Mouse (Mus musculus) midbrain, postnatal 0 days (tissue): ENCODE data around the gene Gstt3. TPM values are rescaled to one million over a fixed set of nuclear protein-coding genes. Genes with fewer than 3 reads are reported as not detected.

Experiments used
- ATAC-seq: fragments of 200-750 bp; cut with Nextera tagmentation; 2 replicates; pipeline ENCODE4 v1.8.0; 2017; ENCODE audit warnings: moderate number of reproducible peaks, mild to moderate bottlenecking, moderate TSS enrichment, moderate library complexity; ENCODE audit not compliant: low FRiP score
- DNase-seq: peaks from one replicate; pipeline ENCODE4 v3.0.0-alpha.2; 2015; ENCODE audit warnings: low spot score
- H3K27ac ChIP-seq: fragments of 300-500 bp; sonication (generic); 2 replicates; pipeline ENCODE4 v1.5.1; 2014; ENCODE audit warnings: low read depth, mild to moderate bottlenecking, low read length, mixed read lengths
- H3K27me3 ChIP-seq: fragments of 300-500 bp; sonication (generic); 2 replicates; pipeline ENCODE4 v1.6.1; 2014; ENCODE audit warnings: low read length, control low read depth, mixed read lengths; ENCODE audit not compliant: insufficient read depth
- H3K36me3 ChIP-seq: fragments of 300-500 bp; sonication (generic); 2 replicates; pipeline ENCODE4 v1.6.1; 2014; ENCODE audit warnings: low read length, control low read depth, mixed read lengths; ENCODE audit not compliant: insufficient read depth
- H3K4me1 ChIP-seq: fragments of 300-500 bp; sonication (generic); 2 replicates; pipeline ENCODE4 v1.6.1; 2014; ENCODE audit warnings: mild to moderate bottlenecking, control low read depth, antibody characterized with exemption, low read length, mixed read lengths; ENCODE audit not compliant: insufficient read depth
- H3K4me2 ChIP-seq: fragments of 300-500 bp; sonication (generic); 2 replicates; pipeline ENCODE4 v1.6.1; 2014; ENCODE audit warnings: low read depth, mild to moderate bottlenecking, low read length, mixed read lengths; ENCODE audit not compliant: poor library complexity, severe bottlenecking
- H3K4me3 ChIP-seq: fragments of 300-500 bp; sonication (generic); 2 replicates; pipeline ENCODE4 v1.5.1; 2014; ENCODE audit warnings: low read depth, mild to moderate bottlenecking, low read length, moderate library complexity
- H3K9ac ChIP-seq: fragments of 300-500 bp; sonication (generic); replicated peaks from 2 replicates; pipeline ENCODE4 v1.6.1; 2014; ENCODE audit warnings: mild to moderate bottlenecking, low read length, moderate library complexity, mixed read lengths; ENCODE audit not compliant: poor library complexity, severe bottlenecking
- H3K9me3 ChIP-seq: fragments of 300-500 bp; sonication (generic); 2 replicates; pipeline ENCODE4 v1.6.1; 2016; ENCODE audit warnings: low read length, control low read depth
- CTCF ChIP-seq: IDR thresholded peaks from 2 replicates; pipeline ENCODE4 v1.5.1; 2016; ENCODE audit warnings: antibody characterized with exemption, mild to moderate bottlenecking
- WGBS: fragments of 180-500 bp; shearing (Covaris S2); extraction: QIAGEN DNeasy Blood & Tissue Kit; methylation state at CpG from one replicate; pipeline ENCODE4 v1.1.7; 2014; 5-methylcytosine and 5-hydroxymethylcytosine counted together
- polyA plus RNA-seq: library from polyadenylated mRNA; unstranded; fragments of >200 nt; fragmentation: Nextera tagmentation; extraction: Ambion mirVana; gene quantifications from 2 replicates; pipeline ENCODE4 v1.2.1, GENCODE M21; 2015
- total RNA-seq: library from RNA; depleted of rRNA; stranded (reverse); fragments of >200 nt; gene quantifications from 2 replicates; pipeline ENCODE4 v1.2.3, GENCODE M21; 2014

Gene Gstt3
- total and polyA plus RNA-seq, 2 experiments from 2014 or later: 2.8 to 7.7 TPM

DNA sequence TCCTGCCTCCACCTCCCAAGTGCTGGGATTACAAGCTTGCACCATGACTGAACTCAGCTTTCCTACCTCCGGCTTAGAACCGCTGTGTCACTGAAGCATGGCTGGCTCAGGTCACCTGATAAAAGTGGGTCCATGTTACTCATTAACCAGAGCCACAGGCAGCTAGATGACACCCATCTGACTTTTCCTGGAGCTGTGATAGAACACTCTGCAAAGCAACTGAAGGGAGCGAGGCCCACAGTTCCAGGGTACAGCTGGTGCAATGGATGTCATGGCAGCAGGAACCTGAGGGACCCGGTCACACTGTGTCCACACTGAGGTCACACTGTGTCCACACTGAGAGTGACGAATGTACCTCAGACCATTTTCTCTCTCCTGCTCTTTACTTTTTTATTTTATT is 8.6 kb upstream of the Gstt3 start:
- 94% methylated on average over 5 of the region's 5 CpGs for WGBS
- Histone ChIP-seq H3K27me3 (no peaks in the 10 kb centered on the region), H3K4me1 (no peaks in the 10 kb centered on the region), H3K9me3 (no peaks in the 10 kb centered on the region), H3K9ac (no peak overlapping the region), H3K27ac (no peak overlapping the region), H3K36me3 (no peaks in the 10 kb centered on the region), H3K4me2 (no peak overlapping the region), H3K4me3 (no peak overlapping the region)
- DNase-seq (no peak), ATAC-seq (no peak)
- TF ChIP-seq CTCF: no peak

DNA sequence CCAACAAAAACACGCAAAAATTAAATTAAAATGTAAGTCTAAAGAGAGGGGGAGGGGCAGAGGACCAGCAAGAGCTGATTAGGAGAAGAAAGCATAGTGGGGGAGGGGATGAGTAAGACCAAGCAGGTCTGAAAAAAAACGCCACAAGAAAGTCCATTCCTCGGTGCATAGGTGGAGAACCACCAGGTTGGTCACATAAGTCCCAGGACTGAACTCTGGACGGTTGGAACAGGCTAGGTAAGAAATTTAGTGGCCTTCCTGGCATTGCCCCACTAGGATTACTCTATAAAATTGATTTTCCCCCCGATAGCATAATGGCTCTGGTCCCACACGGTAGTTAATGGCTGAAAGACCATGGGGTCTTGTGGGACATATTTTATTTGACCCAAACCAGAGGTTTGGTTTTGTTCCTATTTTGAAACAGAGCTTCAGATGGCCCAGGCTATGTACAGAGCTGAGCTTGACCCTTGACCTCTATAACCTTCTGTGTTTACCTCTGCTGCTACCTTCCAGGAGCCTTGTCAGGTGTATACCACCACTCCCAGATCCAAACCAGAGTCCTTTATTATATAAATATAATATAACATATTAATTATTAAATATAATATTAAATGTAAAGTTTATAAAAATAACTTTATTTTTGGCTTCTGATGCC is 8.0 kb upstream of the Gstt3 start:
- H3K9ac ChIP-seq: no peak overlapping the region
- no peaks in the 10 kb centered on the region for H3K4me1 ChIP-seq
- H3K4me2 ChIP-seq: no peak overlapping the region
- 81% methylated on average over 6 of the region's 6 CpGs for WGBS
- ATAC-seq (no peak), DNase-seq (no peak)
- H3K9me3 ChIP-seq: no peaks in the 10 kb centered on the region
- no peak for TF ChIP-seq CTCF
- no peak overlapping the region for H3K27ac ChIP-seq
- H3K4me3 ChIP-seq: no peak overlapping the region
- H3K27me3 ChIP-seq: no peaks in the 10 kb centered on the region
- no peaks in the 10 kb centered on the region for H3K36me3 ChIP-seq

DNA sequence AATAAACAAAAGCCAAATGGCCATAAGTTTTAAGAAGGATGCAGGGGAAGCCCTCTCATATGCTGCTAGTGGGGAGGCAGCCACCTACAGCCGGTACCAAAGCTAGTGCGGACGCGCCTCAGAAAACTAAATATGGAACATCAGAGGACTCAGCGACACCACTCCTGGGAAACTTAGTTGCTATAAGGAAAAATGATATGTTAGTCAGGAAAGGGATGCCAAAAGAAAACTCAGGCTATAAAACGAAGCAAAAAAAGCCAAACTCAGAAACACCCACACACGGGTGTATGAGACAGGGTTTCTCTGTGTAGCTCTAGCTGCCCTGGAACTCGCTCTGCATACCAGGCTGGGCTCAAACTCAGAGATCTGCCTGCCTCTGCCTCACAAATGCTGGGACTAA is 7.1 kb upstream of the Gstt3 start:
- Histone ChIP-seq H3K4me3 (no peak overlapping the region), H3K27ac (no peak overlapping the region), H3K4me1 (no peaks in the 10 kb centered on the region), H3K4me2 (no peak overlapping the region), H3K9me3 (no peaks in the 10 kb centered on the region), H3K9ac (no peak overlapping the region), H3K27me3 (no peaks in the 10 kb centered on the region), H3K36me3 (no peaks in the 10 kb centered on the region)
- no peak for DNase-seq
- 94% methylated on average over 8 of the region's 8 CpGs for WGBS
- no peak for ATAC-seq
- no peak for TF ChIP-seq CTCF

DNA sequence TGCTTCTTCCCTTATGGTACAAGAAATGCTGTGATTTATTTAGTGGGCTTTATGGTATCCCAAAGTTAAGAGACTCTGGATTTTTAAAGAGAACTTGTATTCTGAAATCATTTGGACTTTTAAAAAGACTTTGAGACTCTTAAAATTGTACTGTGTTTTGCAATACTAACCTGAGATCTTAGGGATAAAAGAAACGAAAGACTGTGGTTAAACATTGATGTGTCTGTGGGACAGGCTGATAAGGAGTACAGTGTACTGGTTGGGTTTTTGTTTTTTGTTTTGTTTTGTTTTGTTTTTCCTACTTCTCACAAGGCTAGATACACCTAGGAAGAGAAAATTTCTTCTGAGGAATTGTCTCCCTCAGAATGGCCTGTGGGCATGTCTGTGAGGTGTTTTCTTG is 4.2 kb upstream of the Gstt3 start:
- no peak overlapping the region for H3K4me2 ChIP-seq
- no peak overlapping the region for H3K9ac ChIP-seq
- no peaks in the 10 kb centered on the region for H3K36me3 ChIP-seq
- no peak for TF ChIP-seq CTCF
- DNase-seq (no peak), ATAC-seq (no peak)
- H3K4me3 ChIP-seq: no peak overlapping the region
- H3K27ac ChIP-seq: no peak overlapping the region
- peaks cover 17% of the 10 kb centered on the region for H3K27me3 ChIP-seq
- no peaks in the 10 kb centered on the region for H3K9me3 ChIP-seq
- no peaks in the 10 kb centered on the region for H3K4me1 ChIP-seq
- 78% methylated on average over 1 of the region's 1 CpGs for WGBS

DNA sequence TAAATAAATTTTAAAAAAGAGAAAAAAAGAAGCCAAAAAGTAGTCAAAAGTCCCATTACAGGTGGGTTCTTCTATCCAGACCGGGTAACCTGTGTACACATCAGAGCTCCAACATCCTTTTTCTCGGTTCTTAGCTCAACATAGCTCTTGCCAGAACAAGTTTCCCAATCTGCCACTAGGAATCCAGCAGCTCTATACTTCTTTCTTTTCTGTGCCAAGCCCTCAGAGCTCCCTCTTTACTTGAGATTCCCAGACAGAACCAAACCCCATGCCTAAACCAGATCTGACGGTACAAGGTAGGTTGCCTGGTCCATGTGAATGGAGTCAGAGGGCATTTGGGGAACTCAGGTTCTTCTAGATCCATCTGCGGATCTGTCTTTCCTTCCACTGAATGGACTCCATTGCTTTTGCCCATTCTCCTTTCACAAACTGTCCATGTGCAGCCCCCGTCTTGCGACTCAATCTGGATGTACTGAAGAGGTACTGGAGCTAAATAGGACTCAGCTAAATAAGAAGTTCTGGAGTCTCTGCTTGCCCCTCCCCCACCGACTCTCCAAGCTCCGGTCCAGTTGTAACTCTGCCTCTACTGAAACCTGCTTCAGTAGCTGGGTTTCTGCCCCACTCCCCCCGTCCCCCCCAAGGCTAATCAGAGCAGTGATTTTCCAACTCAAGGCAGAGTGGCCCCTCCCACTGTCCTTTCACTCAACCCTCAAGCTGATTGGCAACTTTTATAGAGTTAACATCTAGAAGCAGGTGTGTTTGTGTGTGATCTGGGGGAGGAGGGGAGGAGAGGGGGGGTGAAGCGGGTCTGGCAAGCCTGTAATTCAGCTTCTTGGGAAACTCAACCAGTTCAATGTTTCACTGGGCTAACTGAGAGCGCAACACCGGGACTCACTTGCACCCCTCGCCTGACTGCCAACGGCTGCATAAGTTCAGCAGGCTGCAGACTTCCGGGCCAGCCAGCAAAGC is 1.7 kb downstream of the Gstt3 start:
- H3K4me3 ChIP-seq: no peak overlapping the region
- H3K4me2 ChIP-seq: no peak overlapping the region
- WGBS: 41% methylated on average over 15 of the region's 15 CpGs
- TF ChIP-seq CTCF: no peak
- H3K9ac ChIP-seq: no peak overlapping the region
- H3K9me3 ChIP-seq: no peaks in the 10 kb centered on the region
- no peak overlapping the region for H3K27ac ChIP-seq
- H3K36me3 ChIP-seq: no peaks in the 10 kb centered on the region
- no peak for DNase-seq
- no peak for ATAC-seq
- no peaks in the 10 kb centered on the region for H3K4me1 ChIP-seq
- peaks cover 36% of the 10 kb centered on the region for H3K27me3 ChIP-seq

DNA sequence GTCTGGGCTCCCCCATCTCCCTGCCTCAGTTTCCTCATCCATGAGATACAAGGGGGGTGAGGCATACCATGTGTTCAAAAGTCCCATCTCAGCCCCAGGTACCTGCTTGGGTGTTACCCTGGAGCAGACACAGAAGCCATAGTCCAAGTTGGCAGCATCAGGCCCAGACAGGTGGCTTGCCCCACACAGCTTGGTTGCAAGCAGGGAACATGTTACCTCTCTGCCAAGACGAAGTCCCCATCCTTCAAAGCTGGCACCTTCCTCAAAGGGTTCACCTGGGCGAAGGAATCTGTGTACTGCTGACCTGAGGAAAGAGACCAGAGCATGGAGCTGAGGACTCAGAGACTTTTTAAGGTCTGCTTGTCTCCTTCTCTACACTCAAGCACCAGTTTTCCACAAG is 3.3 kb downstream of the Gstt3 start:
- WGBS: 84% methylated on average over 2 of the region's 2 CpGs
- no peak for TF ChIP-seq CTCF
- Histone ChIP-seq H3K9ac (no peak overlapping the region), H3K4me2 (no peak overlapping the region), H3K36me3 (no peaks in the 10 kb centered on the region), H3K27ac (no peak overlapping the region), H3K4me3 (no peak overlapping the region), H3K4me1 (no peaks in the 10 kb centered on the region), H3K27me3 (peaks cover 36% of the 10 kb centered on the region), H3K9me3 (no peaks in the 10 kb centered on the region)
- ATAC-seq (no peak), DNase-seq (no peak)
